Mouse (Mus musculus): ENCODE data around the gene Serpina3c. TPM values are rescaled to one million over a fixed set of nuclear protein-coding genes. Genes with fewer than 3 reads are reported as not detected.

The Serpina3c gene
- polyA plus RNA-seq (2016; fragmentation: Nextera tagmentation; extraction: Ambion mirVana): not detected in 2 replicates

DNA sequence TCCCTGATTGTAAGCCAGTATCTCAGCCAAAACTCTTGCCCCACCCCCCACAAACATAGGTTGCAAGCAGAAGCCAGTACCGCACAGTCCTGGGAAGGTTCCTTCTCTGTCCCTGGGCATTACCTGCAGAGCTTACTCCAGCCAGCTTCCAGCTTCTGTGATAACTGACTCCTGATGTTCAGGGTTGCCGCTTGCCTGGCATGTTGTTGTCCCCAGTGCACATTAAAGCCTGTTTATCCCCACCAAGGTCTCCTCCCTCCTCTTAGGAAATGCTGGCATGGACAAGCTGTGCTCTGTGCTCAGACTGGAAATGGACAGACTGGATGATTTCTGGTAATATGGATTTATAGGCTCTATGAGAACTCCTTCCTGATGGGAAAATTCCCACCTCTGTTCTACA, at the start of gene Serpina3c:
Serpina3c (minus strand) TSS at position 215 of the 400 bp plus-strand sequence.
- Histone ChIP-seq H3K27me3 (replicated peaks) (no peaks in the 10 kb centered on the region), H3K9ac (no peak within 1 kb of the TSS), H3K4me3 (no peak within 1 kb of the TSS), H3K36me3 (no peaks in the 10 kb centered on the region), H3K27ac (no peak within 1 kb of the TSS), H3K9me3 (replicated peaks) (no peaks in the 10 kb centered on the region), H3K4me1 (no peaks in the 10 kb centered on the region), H3K4me2 (no peak within 1 kb of the TSS)
- WGBS (ENCODE audit: insufficient replicate concordance): 80% methylated on average over 2 of the region's 2 CpGs
- ATAC-seq: no peak

DNA sequence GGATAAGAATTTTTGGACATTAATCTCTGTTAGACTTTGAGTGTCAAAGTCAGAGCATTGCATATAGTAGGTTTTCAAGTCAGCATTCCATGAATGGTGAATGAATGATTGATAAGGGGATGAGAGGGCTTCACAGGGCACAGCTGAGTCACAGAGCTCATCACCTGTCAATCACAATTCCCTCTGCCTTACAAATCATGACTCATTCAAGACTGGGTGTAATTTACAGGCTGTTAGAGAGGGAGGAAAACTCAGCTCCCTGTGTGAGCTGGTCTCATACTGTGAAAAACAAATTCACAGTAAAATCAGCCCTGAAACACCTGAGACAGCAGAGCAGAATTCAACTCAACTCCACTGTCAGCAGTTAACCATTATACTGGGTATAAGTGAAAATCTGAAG, 37.2 kb upstream of the Serpina3c start:
- Histone ChIP-seq H3K4me3 (no peak overlapping the region), H3K9me3 (replicated peaks) (no peaks in the 10 kb centered on the region), H3K9ac (no peak overlapping the region), H3K36me3 (no peaks in the 10 kb centered on the region), H3K27ac (no peak overlapping the region), H3K4me1 (no peaks in the 10 kb centered on the region), H3K27me3 (replicated peaks) (no peaks in the 10 kb centered on the region), H3K4me2 (no peak overlapping the region)
- ATAC-seq: no peak

DNA sequence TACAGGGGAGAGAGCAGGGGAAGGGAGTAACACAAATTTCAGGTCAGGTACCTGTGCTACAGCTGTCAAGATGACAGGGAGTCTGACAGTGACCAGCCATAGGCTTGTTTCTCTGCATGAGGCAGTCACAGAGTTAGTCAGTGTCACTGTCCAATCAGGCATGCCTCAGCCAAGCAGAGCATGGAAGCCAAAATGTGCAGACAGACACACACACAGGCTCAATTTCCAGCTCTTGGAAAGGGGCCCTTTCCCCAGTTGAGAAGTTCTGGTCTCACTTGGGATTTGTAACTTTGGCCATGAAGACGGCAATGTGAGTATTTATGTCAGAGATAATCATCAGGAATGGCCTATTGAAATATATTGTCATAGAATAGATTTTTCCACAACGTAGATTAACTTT, 35.6 kb upstream of the Serpina3c start:
- Histone ChIP-seq H3K27ac (no peak overlapping the region), H3K9ac (no peak overlapping the region), H3K4me2 (no peak overlapping the region), H3K9me3 (replicated peaks) (no peaks in the 10 kb centered on the region), H3K36me3 (no peaks in the 10 kb centered on the region), H3K27me3 (replicated peaks) (no peaks in the 10 kb centered on the region), H3K4me3 (no peak overlapping the region), H3K4me1 (no peaks in the 10 kb centered on the region)
- ATAC-seq: no peak
- WGBS (ENCODE audit: insufficient replicate concordance): 63% methylated on average over 2 of the region's 2 CpGs

DNA sequence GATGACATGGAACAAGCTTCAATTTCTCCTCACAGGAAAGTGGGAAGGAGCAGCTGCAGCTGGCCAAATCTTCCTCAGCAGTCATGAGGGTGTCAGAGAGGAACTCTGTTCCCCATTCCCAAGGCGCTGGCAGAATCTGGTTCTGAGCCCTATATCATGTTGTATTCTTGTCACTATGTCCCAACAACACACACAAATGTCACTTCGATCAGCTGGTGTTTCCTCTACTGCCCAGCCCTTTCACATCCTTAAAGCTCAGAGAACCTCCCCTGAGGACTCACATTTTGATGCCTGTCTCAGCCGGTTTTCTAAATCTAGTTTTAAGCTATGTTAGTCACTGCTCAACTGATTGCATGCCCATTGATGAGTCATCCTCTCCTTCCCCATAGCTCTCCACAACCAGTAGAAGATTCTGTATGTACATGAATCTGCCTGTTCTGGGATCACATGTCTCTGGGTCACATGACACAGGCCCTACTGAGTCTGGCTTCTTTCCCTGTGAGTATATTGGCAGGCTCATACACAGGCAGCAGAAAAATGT, 32.4 kb upstream of the Serpina3c start:
- no peak for ATAC-seq
- H3K36me3 ChIP-seq: no peaks in the 10 kb centered on the region
- 71% methylated on average over 3 of the region's 3 CpGs for WGBS (ENCODE audit: insufficient replicate concordance)

DNA sequence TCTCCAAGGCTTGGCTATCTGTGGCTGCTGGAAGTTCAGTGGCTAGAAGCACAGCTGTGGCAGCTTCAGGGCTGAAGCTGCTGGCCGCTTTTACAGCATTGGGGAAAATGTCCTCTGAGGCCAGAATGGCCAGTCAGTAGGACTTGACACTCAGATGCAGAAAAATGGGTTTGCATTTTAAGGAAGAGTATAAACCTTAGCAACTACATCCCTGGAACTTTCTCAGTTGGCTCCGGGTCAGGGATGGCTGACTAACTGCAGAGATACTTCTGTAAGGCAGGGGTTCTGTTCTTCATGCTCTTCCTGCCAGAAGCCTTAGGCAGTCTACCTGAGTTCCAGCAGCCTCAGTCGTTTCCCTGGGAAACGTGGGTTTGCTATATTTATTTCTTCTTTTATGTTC, 31.4 kb upstream of the Serpina3c start:
- WGBS (ENCODE audit: insufficient replicate concordance): 65% methylated on average over 4 of the region's 4 CpGs
- Histone ChIP-seq H3K9me3 (replicated peaks) (no peaks in the 10 kb centered on the region), H3K4me3 (no peak overlapping the region), H3K27me3 (replicated peaks) (no peaks in the 10 kb centered on the region), H3K4me1 (no peaks in the 10 kb centered on the region), H3K4me2 (no peak overlapping the region), H3K36me3 (no peaks in the 10 kb centered on the region), H3K27ac (no peak overlapping the region), H3K9ac (no peak overlapping the region)
- ATAC-seq: no peak

More for the DNA sequence above, 32.4 kb upstream of the Serpina3c start:
- no peaks in the 10 kb centered on the region for H3K27me3 ChIP-seq (replicated peaks)
- H3K4me3 ChIP-seq: no peak overlapping the region
- no peak overlapping the region for H3K4me2 ChIP-seq
- no peaks in the 10 kb centered on the region for H3K9me3 ChIP-seq (replicated peaks)
- no peaks in the 10 kb centered on the region for H3K4me1 ChIP-seq
- H3K9ac ChIP-seq: no peak overlapping the region
- no peak overlapping the region for H3K27ac ChIP-seq

DNA sequence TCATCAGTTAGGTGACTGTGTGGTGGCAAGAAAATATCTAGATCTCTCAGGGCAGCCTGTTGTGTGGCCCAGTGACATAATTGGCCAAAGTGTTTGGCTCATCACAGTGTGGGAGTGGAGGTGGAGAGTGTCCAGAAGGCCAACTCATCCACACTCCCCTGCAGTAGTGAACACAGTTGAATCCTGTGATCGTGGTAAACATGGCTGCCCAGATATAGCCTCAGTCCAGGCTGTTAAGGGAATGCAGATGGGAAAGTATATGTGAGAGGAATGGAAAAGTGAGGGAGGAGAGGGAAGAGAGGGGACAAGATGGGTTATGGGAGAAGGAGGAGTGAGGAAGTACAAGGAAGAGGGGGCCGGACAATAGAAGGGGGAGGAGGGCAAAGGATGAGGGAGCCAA, 25.3 kb upstream of the Serpina3c start:
- no peaks in the 10 kb centered on the region for H3K4me1 ChIP-seq
- WGBS (ENCODE audit: insufficient replicate concordance): 55% methylated on average over 2 of the region's 2 CpGs
- H3K27ac ChIP-seq: no peak overlapping the region
- no peak overlapping the region for H3K4me3 ChIP-seq
- no peaks in the 10 kb centered on the region for H3K36me3 ChIP-seq
- no peaks in the 10 kb centered on the region for H3K27me3 ChIP-seq (replicated peaks)
- H3K4me2 ChIP-seq: no peak overlapping the region
- ATAC-seq: no peak
- H3K9me3 ChIP-seq (replicated peaks): no peaks in the 10 kb centered on the region
- H3K9ac ChIP-seq: no peak overlapping the region

DNA sequence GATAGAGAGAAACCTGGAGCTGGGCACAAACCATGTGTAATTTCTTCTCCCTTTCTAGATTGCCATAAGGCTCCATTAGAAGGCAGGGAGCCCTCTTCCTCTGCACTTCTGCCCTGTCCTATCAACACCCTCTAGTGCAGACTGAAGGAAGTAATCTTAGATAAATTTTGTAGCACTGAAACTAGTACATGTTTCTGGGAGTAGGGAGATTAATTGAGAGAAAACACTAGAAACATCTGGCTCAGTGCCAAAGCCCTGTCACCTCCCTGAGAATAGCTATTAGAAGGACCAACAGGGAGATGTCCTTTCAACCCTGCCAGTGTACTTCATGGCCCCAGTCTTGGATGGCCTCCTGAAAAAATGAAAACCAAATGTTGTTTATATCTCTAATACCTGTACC, 24.9 kb upstream of the Serpina3c start:
- Histone ChIP-seq H3K27me3 (replicated peaks) (no peaks in the 10 kb centered on the region), H3K9me3 (replicated peaks) (no peaks in the 10 kb centered on the region), H3K4me3 (no peak overlapping the region), H3K9ac (no peak overlapping the region), H3K4me2 (no peak overlapping the region), H3K4me1 (no peaks in the 10 kb centered on the region), H3K36me3 (no peaks in the 10 kb centered on the region), H3K27ac (no peak overlapping the region)
- no peak for ATAC-seq

DNA sequence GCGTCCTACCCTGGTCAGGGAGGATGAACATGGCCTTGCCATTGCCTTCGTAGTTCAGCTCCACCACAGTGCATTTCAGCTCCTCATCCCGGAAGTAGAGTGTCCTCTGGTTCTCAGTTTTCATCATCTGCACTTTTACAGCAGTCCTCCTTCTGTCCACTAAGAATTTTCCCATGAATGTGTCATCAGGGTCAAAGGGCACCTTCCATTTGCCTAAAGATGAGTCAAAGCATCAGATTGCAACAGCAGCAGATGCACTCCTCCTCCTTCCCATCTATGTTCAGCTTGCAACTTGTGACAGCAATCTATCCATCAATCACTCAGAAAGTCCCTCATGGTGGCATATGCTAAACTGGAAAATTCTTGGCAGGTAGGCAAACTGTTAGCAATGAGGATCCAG, 22.0 kb upstream of the Serpina3c start:
- Histone ChIP-seq H3K27ac (no peak overlapping the region), H3K4me2 (no peak overlapping the region), H3K27me3 (replicated peaks) (no peaks in the 10 kb centered on the region), H3K9ac (no peak overlapping the region), H3K4me1 (no peaks in the 10 kb centered on the region), H3K36me3 (no peaks in the 10 kb centered on the region), H3K9me3 (replicated peaks) (no peaks in the 10 kb centered on the region), H3K4me3 (no peak overlapping the region)
- ATAC-seq: no peak
- WGBS (ENCODE audit: insufficient replicate concordance): 59% methylated on average over 3 of the region's 3 CpGs

DNA sequence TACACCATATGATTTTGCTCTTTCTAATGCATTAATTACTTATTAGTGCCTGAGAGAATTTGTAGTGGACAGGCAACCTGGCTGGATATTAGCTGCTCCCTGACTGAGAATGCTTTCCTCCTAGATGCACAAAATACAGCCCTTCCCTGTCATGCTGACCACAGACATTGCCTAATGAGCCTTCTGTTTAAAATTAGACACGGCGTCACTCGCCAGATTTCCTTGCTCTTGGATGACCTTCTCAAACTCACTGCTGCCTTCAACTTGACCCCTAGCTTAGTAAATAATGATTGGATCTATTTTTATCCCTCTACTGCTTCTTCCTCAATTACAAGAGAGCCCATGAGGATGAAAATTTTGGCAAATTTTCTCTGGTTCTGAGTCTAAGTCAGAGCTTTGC, 21.1 kb upstream of the Serpina3c start:
- no peak overlapping the region for H3K9ac ChIP-seq
- whole genome bisulfite sequencing (ENCODE audit: insufficient replicate concordance): 48% methylated on average over 3 of the region's 3 CpGs
- H3K4me3 ChIP-seq: no peak overlapping the region
- H3K4me1 ChIP-seq: no peaks in the 10 kb centered on the region
- H3K4me2 ChIP-seq: no peak overlapping the region
- ATAC-seq: no peak
- no peaks in the 10 kb centered on the region for H3K9me3 ChIP-seq (replicated peaks)
- no peaks in the 10 kb centered on the region for H3K36me3 ChIP-seq
- no peaks in the 10 kb centered on the region for H3K27me3 ChIP-seq (replicated peaks)
- H3K27ac ChIP-seq: no peak overlapping the region

DNA sequence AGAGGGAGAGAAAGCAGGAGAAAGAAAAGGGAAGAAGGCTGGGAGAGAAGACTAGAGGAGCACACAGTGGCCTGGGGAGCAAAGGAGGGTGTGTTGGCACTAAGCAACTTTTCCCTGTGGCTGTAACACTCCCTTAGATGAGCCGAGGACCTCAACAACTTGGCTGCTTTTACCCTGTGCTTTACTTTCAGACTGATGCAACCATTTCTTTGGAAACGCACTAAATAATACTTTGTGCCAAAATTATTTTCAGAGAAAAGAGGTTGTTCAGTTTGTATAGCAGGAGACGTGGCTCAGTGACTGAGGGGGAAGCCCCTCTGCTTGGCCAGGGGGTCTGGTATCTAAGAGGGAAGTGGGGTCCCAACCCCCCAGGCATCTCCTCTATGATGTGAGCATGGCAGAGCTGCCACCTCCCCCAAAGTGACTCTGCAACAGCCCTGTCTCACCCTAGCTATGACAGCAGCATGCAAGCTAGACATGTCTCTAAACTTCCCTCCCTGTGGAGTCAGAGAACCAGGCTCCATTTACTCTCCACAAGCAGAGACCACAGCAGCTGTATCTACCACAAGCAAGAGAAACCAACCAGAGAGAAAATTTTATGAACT, 527 bp downstream of the Serpina3c start:
- Histone ChIP-seq H3K4me3 (no peak overlapping the region), H3K4me1 (no peaks in the 10 kb centered on the region), H3K36me3 (no peaks in the 10 kb centered on the region), H3K27ac (no peak overlapping the region), H3K4me2 (no peak overlapping the region), H3K9me3 (replicated peaks) (no peaks in the 10 kb centered on the region), H3K9ac (no peak overlapping the region), H3K27me3 (replicated peaks) (no peaks in the 10 kb centered on the region)
- 51% methylated on average over 3 of the region's 3 CpGs for WGBS (ENCODE audit: insufficient replicate concordance)
- ATAC-seq: no peak

DNA sequence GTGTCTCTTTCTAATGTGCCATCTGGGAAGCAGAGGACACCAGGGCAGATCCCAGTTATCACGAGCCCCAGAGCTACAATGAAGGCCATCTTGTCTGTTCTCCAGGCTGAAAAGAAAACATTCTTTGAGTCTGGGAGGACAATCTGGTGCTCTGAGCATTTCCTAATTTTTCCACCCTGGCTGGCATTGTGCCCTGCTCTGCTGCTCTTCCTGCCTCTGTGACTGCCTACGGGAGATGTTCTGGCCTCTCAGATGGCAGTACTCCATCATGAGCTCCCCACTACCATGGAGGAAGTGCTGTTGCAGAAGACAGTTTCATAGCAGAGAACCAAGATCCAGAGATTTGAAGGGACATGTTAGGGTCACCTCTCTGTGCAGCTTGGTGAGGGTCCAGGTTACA, 1.7 kb downstream of the Serpina3c start:
- Histone ChIP-seq H3K9me3 (replicated peaks) (no peaks in the 10 kb centered on the region), H3K4me1 (no peaks in the 10 kb centered on the region), H3K36me3 (no peaks in the 10 kb centered on the region), H3K4me3 (no peak overlapping the region), H3K27ac (no peak overlapping the region), H3K9ac (no peak overlapping the region), H3K27me3 (replicated peaks) (no peaks in the 10 kb centered on the region), H3K4me2 (no peak overlapping the region)
- no peak for ATAC-seq
- 57% methylated on average over 2 of the region's 2 CpGs for WGBS (ENCODE audit: insufficient replicate concordance)

DNA sequence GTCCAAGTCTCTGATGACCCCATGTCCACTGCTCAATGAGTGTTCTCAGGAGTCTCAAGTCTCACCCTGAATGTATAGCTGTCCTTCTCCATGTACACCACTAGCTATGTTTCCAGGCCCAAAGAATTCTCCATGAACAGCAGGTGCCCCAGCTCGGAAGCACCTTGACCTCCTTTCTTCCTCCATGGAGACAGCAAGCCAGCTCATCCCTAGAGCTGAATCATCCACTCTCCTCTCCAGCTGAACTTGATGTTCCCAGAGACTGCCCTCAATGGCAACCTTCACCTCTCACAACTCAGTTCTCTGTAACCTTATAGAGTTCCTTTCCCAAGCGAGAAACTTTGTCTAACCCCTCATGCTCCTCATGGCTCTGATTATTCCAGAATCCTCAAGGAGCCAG, 8.1 kb downstream of the Serpina3c start:
- Histone ChIP-seq H3K4me2 (no peak overlapping the region), H3K9me3 (replicated peaks) (no peaks in the 10 kb centered on the region), H3K36me3 (no peaks in the 10 kb centered on the region), H3K27ac (no peak overlapping the region), H3K4me3 (no peak overlapping the region), H3K27me3 (replicated peaks) (no peaks in the 10 kb centered on the region), H3K4me1 (no peaks in the 10 kb centered on the region), H3K9ac (no peak overlapping the region)
- ATAC-seq: no peak
- WGBS (ENCODE audit: insufficient replicate concordance): 56% methylated on average over 2 of the region's 2 CpGs

DNA sequence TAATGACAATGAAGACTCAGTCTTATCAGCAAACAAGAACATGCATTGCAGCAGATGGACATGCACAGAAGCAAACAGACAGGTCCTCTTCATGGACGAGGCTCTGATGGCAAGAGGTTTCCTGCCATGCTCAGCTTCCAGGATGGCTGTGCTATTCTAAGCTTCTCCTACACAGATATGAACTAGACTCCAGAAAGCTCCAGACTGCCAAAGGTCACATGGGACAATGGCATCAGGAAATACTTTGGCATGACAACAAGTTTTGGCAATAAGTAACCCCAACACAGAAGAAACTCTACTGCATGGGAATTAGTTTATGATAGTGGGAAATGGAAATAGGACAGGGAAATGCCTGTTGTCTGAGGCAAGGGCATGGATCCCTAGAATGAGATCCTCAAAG, 10.4 kb downstream of the Serpina3c start:
- Histone ChIP-seq H3K27ac (no peak overlapping the region), H3K9me3 (replicated peaks) (no peaks in the 10 kb centered on the region), H3K9ac (no peak overlapping the region), H3K4me1 (no peaks in the 10 kb centered on the region), H3K4me3 (no peak overlapping the region), H3K4me2 (no peak overlapping the region), H3K27me3 (replicated peaks) (no peaks in the 10 kb centered on the region), H3K36me3 (no peaks in the 10 kb centered on the region)
- 42% methylated on average over 1 of the region's 1 CpGs for WGBS (ENCODE audit: insufficient replicate concordance)
- no peak for ATAC-seq
